Comparison of ENCODE assay signal across 8 mouse cellular contexts in genomic region chr17:46027066-46027917, GRCm38 (mm10). TPM values are rescaled to one million over a fixed set of nuclear protein-coding genes. Genes with fewer than 3 reads are reported as not detected.
DNase-seq lines count a peak whose midpoint lies in the region; ATAC-seq lines count a peak whose summit lies in the region.

No protein-coding gene starts in this region.

- peak; percentile 60 for DNase-seq in WW6 (ENCODE audit: low read depth, low spot score)
- peak; percentile 88 for DNase-seq in cerebellum, postnatal 10 days
- DNase-seq in frontal cortex, postnatal 25 days (ENCODE audit: low spot score in 2 of 2), result peak; percentile 11 to 19
- peak; percentile 32 for DNase-seq in left cerebral cortex, adult 11 months (ENCODE audit: low spot score)
- peak; percentile 82 for DNase-seq in lung, postnatal 14 days
- DNase-seq in retina, embryonic 14.5 days (ENCODE audit: low spot score), result peak; percentile 88
- DNase-seq in T-cell, adult 2 months (ENCODE audit: low spot score), result no peak

- no peaks in the 10 kb centered on the region for H3K9me3 ChIP-seq in hindbrain, embryonic 12.5 days (replicated peaks)

- H3K9ac ChIP-seq in hindbrain, embryonic 12.5 days, result peak overlapping the region; percentile 57

- H3K36me3 ChIP-seq in hindbrain, embryonic 12.5 days, result peaks cover 30% of the 10 kb centered on the region

- no peaks in the 10 kb centered on the region for H3K27me3 ChIP-seq in hindbrain, embryonic 12.5 days

- H3K4me2 ChIP-seq in hindbrain, embryonic 12.5 days (replicated peaks), result peak overlapping the region; percentile 85

- peaks cover 40% of the 10 kb centered on the region for H3K4me1 ChIP-seq in hindbrain, embryonic 12.5 days

- H3K4me3 ChIP-seq in hindbrain, embryonic 12.5 days, result peak overlapping the region; percentile 86

- WGBS in hindbrain, embryonic 12.5 days, result 10% methylated on average over 16 of the region's 16 CpGs

- H3K27ac ChIP-seq in hindbrain, embryonic 12.5 days, result peak overlapping the region; percentile 89

- peak; percentile 40 for ATAC-seq in hindbrain, embryonic 12.5 days (ENCODE audit: low FRiP score)

RNA-seq across cellular contexts. Expression of gene Vegfa, which starts 4.9 kb away (rescaled TPM):
- 4.0 and 4.7 TPM in 2 replicates for polyA plus RNA-seq in hindbrain, embryonic 12.5 days (2016; fragmentation: Nextera tagmentation; extraction: Ambion mirVana)
